Mouse (Mus musculus) embryonic facial prominence, embryonic 13.5 days (tissue): ENCODE data around the gene Rprd2. TPM values are rescaled to one million over a fixed set of nuclear protein-coding genes. Genes with fewer than 3 reads are reported as not detected.

ENCODE experiments used
- ATAC-seq: fragments of 200-750 bp; cut with Nextera tagmentation; 2 replicates; pipeline ENCODE4 v1.8.0; 2017; ENCODE audit warnings: low read depth; ENCODE audit not compliant: insufficient number of reproducible peaks, insufficient read depth, low FRiP score, low TSS enrichment
- H3K27ac ChIP-seq: fragments of 300-500 bp; sonication (generic); 2 replicates; pipeline ENCODE4 v1.5.1; 2015; ENCODE audit warnings: moderate library complexity, mild to moderate bottlenecking, inconsistent platforms
- H3K27me3 ChIP-seq: fragments of 300-500 bp; sonication (generic); 2 replicates; pipeline ENCODE4 v1.6.1; 2015; ENCODE audit warnings: mild to moderate bottlenecking, inconsistent platforms
- H3K36me3 ChIP-seq: fragments of 300-500 bp; sonication (generic); 2 replicates; pipeline ENCODE4 v1.6.1; 2015; ENCODE audit warnings: mild to moderate bottlenecking, inconsistent platforms
- H3K4me1 ChIP-seq: fragments of 300-500 bp; sonication (generic); 2 replicates; pipeline ENCODE4 v1.6.1; 2015; ENCODE audit warnings: inconsistent platforms
- H3K4me2 ChIP-seq: fragments of 300-500 bp; sonication (generic); 2 replicates; pipeline ENCODE4 v1.6.1; 2015; ENCODE audit warnings: moderate library complexity, mild to moderate bottlenecking, inconsistent platforms
- H3K4me3 ChIP-seq: fragments of 300-500 bp; sonication (generic); 2 replicates; pipeline ENCODE4 v1.5.1; 2015; ENCODE audit warnings: mild to moderate bottlenecking, inconsistent platforms
- H3K9ac ChIP-seq: fragments of 300-500 bp; sonication (generic); 2 replicates; pipeline ENCODE4 v1.6.1; 2015; ENCODE audit warnings: mild to moderate bottlenecking, inconsistent platforms
- H3K9me3 ChIP-seq: fragments of 300-500 bp; sonication (generic); 2 replicates; pipeline ENCODE4 v1.6.1; 2016; ENCODE audit warnings: inconsistent platforms
- WGBS: fragments of 180-500 bp; shearing (Covaris S2); methylation state at CpG from one replicate; pipeline ENCODE4 v1.1.7; 2015; ENCODE audit warnings: mixed read lengths; 5-methylcytosine and 5-hydroxymethylcytosine counted together
- polyA plus RNA-seq: library from polyadenylated mRNA; unstranded; fragments of >200 nt; fragmentation: Nextera tagmentation; extraction: Ambion mirVana; gene quantifications from 2 replicates; pipeline ENCODE4 v1.2.1, GENCODE M21; 2015

The Rprd2 gene
- polyA plus RNA-seq, 1 experiment from 2014 or later, result 25.4 TPM

DNA sequence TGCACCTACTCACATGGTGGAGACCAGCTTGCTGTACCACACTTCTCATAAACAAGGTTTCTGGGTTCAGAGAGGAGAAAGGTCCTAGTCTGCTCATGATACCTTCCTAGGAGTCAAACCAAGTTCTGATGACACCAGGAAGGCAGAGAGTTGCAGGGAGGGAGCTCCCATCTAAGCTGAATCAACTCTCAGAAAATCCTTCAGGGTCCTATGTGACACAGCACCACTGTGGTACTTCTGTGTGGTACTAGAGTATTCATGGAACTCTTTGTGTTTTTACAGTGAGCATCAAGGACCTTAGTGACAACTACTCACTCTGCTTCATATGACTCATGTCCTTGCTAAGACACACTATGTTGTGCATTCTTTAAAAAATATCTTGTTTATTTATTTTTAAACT, 58.0 kb downstream of the Rprd2 start:
- peaks cover 25% of the 10 kb centered on the region for H3K36me3 ChIP-seq
- ATAC-seq, result no peak
- no peak overlapping the region for H3K4me3 ChIP-seq
- no peak overlapping the region for H3K4me2 ChIP-seq
- H3K4me1 ChIP-seq, result no peaks in the 10 kb centered on the region
- no peaks in the 10 kb centered on the region for H3K27me3 ChIP-seq
- H3K9me3 ChIP-seq, result no peaks in the 10 kb centered on the region
- no peak overlapping the region for H3K9ac ChIP-seq
- H3K27ac ChIP-seq, result no peak overlapping the region

DNA sequence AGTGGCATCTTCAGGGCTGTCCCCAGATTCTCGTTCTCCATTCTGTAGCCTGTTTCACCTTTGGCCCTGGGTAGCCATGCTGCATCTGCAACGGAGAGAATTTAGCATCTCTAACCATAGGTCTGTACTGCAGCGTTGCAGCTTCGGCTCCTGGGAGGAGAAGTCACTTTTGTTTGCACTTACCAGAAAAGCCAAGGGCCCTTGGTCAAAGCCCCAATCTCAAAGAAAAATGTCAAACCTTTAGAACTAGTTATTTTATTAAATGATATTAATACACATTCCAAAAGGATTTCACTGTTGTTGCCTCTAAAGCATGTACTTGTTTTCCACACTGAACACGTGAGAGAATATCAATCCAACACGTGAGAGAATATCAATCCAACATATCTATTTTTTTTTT, 58.6 kb downstream of the Rprd2 start, which contains the start of gene Tars2:
TSS of gene Tars2 (minus strand) at position 101 of the 400 bp plus-strand sequence.
- no peaks in the 10 kb centered on the region for H3K9me3 ChIP-seq
- no peak within 1 kb of the TSS for H3K4me3 ChIP-seq
- no peaks in the 10 kb centered on the region for H3K27me3 ChIP-seq
- no peak within 1 kb of the TSS for H3K27ac ChIP-seq
- 87% methylated on average over 6 of the region's 6 CpGs for WGBS
- no peak within 1 kb of the TSS for H3K4me2 ChIP-seq
- no peaks in the 10 kb centered on the region for H3K4me1 ChIP-seq
- no peak for ATAC-seq
- H3K36me3 ChIP-seq, result peaks cover 19% of the 10 kb centered on the region
- H3K9ac ChIP-seq, result no peak within 1 kb of the TSS

DNA sequence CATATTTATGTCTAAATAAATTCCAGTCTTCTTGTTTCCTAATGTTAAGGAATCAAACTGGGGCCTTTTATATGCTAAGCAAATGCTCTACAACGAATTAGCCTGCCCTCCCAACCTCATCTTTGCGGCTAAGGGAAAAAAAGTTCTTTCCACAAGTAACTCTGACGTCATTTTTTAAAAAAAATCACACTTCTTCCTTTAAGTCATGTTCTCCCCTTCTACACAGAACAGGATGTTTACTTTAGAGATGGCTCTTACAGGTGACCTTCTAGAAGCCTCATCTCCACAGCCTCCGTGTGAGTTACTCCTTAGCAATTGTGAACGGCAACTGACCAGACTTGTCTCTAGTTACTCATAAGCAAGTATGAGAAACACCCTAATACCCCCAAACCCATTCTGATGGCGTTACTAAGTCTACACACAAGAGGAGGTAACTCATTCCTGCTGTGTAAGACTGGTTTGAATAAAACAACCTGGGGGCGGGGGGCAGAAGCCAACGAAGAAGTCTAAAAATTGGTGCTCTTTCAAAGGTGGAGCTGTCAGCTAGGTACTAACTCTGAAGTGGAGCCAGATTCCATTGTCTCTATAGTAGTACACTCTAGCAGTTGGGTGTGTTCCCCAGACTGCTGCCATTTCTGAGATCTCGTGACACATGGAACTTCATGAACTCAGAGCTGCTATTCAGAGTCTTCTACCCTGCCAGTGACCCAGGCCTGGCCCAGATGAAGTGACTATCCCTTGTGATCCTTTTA, 60.0 kb downstream of the Rprd2 start:
- Histone ChIP-seq H3K27me3 (no peaks in the 10 kb centered on the region), H3K27ac (no peak overlapping the region), H3K4me3 (no peak overlapping the region), H3K4me1 (0 out of 2 replicates have a peak, but pooled peaks cover 4% of the 10 kb centered on the region), H3K9me3 (no peaks in the 10 kb centered on the region), H3K9ac (no peak overlapping the region), H3K36me3 (peaks cover 5% of the 10 kb centered on the region), H3K4me2 (no peak overlapping the region)
- ATAC-seq, result no peak
- 54% methylated on average over 9 of the region's 9 CpGs for WGBS

DNA sequence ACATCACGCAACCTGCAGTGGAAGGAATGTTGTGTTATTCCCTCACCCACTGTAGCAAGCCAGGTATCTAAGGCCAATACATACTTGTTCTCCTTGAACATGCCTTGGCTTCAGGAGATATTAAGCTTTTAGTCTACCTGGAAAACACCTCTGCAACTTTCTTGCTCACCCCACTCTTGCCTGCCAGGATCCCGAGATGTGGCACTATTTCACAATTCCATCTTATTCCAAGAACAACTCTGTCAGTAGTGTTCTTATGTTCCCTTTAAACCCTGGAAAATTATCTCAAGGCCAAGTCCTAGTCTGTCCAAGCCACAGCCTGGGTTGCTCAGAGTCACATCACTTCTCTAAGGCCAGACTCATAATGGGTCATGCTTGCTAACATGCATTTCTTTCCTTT, 61.9 kb downstream of the Rprd2 start:
- WGBS, result 89% methylated on average over 2 of the region's 2 CpGs
- Histone ChIP-seq H3K27ac (no peak overlapping the region), H3K27me3 (no peaks in the 10 kb centered on the region), H3K36me3 (peaks cover 11% of the 10 kb centered on the region), H3K4me1 (0 out of 2 replicates have a peak, but pooled peaks cover 6% of the 10 kb centered on the region), H3K9ac (no peak overlapping the region), H3K4me2 (no peak overlapping the region), H3K4me3 (no peak overlapping the region), H3K9me3 (no peaks in the 10 kb centered on the region)
- ATAC-seq, result no peak

DNA sequence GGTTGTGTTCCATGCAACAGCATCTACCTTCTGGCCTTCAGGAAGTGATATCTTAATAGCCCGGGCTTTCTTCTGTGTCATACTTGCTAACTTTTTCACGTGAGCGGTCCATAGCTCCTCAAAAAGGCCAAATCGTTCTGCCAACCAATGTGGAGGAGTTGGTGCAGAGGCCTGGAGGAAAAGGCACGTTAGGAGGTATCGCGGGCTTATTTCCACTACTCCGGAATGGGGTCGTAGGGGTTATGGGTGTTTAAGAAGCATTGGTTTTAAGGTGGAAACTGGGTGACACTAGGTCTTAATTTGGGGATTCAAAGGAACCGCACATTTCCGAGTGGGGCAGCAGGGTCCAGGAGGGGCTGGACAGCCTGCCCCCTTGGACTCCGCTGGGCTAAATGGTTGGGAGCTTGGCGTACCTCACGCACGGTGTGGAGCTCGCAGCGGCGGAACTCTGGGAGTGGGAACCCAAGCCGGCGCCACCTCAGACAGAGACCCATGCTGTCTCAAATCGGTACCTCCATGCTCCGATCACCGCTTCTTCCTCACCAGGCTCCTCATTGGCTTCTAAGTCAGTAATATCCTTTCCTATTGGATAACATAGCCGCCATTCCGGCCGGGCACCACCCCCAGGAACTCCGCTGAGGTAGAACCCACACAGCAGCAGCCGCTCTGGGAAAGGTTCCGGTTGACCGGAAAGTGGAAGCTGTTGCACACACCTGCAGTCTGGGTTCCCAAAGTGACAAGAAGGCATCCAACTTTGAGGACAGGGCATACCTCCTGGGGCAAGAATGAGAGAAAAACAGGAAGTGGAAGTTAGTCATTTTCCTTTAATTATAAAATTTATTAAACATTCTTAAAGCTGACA, 64.1 kb downstream of the Rprd2 start:
- Histone ChIP-seq H3K9me3 (no peaks in the 10 kb centered on the region), H3K4me1 (0 out of 2 replicates have a peak, but pooled peaks cover 6% of the 10 kb centered on the region), H3K27me3 (no peaks in the 10 kb centered on the region), H3K36me3 (peaks cover 34% of the 10 kb centered on the region), H3K9ac (peak overlapping the region; percentile 82), H3K4me3 (peak overlapping the region; percentile 83), H3K4me2 (peak overlapping the region; percentile 78), H3K27ac (peak overlapping the region; percentile 69)
- under 1% methylated on average over 30 of the region's 30 CpGs for WGBS
- ATAC-seq, result peak; percentile 91

DNA sequence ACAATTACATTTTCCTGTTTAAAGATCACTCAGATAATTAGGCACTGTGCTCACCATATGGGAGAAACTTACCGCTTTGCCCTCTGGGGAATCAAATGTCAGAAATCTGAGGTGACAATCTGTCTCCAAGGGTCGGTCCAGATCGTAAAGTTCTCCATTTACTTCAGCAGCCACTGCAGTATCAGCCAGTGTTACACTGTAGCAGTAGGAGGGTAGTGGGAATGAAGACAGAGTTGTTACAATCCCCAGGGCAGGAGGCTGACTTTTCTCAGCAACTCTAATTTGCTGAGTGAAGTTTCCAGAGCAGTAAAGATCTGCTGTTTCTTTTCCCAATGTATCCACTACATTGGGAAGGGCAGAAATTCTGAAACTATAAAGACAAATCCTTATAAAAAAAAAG, 65.7 kb downstream of the Rprd2 start:
- Histone ChIP-seq H3K9ac (no peak overlapping the region), H3K4me1 (0 out of 2 replicates have a peak, but pooled peaks cover 6% of the 10 kb centered on the region), H3K27ac (no peak overlapping the region), H3K4me3 (no peak overlapping the region), H3K36me3 (peaks cover 50% of the 10 kb centered on the region), H3K9me3 (no peaks in the 10 kb centered on the region), H3K4me2 (no peak overlapping the region), H3K27me3 (no peaks in the 10 kb centered on the region)
- whole genome bisulfite sequencing, result 72% methylated on average over 3 of the region's 3 CpGs
- ATAC-seq, result no peak

DNA sequence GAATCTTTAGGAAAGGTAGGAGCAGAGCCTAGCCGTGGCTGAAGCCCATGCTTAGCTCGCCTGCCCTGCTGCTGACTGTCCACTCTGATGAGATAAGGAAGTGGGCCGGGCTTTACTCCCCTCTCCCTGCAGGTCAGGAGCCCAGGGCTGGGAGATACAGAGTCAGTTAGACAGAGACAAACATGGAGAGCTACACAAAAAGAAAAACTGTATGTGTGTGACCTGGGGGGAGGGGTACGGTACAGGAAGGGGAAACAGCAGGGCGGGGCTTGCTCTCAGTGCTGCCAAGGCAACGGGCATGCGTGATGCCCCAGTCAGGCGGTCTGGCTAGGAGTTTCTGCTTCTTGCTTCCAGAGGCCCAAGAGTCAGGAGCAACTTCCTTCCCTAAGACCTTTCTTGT, 78.3 kb downstream of the Rprd2 start:
- H3K36me3 ChIP-seq, result peaks cover 72% of the 10 kb centered on the region
- 71% methylated on average over 8 of the region's 8 CpGs for WGBS
- no peak overlapping the region for H3K4me2 ChIP-seq
- no peak for ATAC-seq
- no peaks in the 10 kb centered on the region for H3K9me3 ChIP-seq
- H3K27me3 ChIP-seq, result no peaks in the 10 kb centered on the region
- no peak overlapping the region; the same call in 1 of the 2 replicates for H3K27ac ChIP-seq
- no peak overlapping the region for H3K9ac ChIP-seq
- H3K4me1 ChIP-seq, result peaks cover 6% of the 10 kb centered on the region; the same call in 1 of the 2 replicates
- no peak overlapping the region for H3K4me3 ChIP-seq

DNA sequence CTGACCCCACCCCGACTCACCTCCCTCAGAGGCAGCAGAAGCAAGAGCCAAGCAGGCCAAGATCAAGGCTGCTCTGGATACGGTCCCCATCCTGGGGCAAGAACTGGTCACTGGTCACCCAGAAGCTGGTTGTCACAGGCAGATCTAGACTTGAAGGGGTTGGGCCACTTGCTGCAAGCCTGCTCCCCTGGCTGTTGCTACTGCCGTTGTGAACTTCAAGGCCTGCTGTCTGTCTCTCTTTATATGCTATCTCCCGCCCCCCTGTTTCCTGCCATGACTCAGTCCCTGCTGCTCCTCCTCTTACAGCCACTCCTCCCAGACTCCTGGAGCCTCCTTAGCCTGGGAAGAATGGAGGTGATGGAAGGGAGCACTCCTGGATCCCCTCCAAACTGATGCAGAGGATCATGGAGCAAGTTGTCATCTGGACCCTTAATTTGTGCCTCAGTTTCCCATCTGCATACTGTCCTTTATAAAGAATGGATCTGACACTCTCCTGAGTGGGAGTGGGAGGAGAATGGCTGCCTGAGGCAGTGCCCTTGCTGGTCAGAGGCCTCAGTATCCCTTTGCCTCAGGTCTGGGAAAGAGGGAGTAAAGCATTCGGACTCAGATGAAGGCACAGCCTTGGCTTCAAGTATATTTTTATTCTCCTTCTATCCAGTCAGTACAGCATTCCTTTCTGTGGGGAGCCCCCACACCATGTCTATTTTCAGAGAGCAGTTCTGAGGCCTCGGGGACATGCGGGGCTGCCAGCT, 79.1 kb downstream of the Rprd2 start, which contains the start of gene Ecm1:
TSS of gene Ecm1 (minus strand) at position 217 of the 752 bp plus-strand sequence.
- Histone ChIP-seq H3K36me3 (peaks cover 68% of the 10 kb centered on the region), H3K4me1 (peaks cover 6% of the 10 kb centered on the region; the same call in 1 of the 2 replicates), H3K27me3 (no peaks in the 10 kb centered on the region), H3K9me3 (no peaks in the 10 kb centered on the region), H3K27ac (no peak within 1 kb of the TSS), H3K9ac (0 out of 2 replicates have a peak within 1 kb of the TSS, but pooled peaks have one; percentile 17), H3K4me3 (no peak within 1 kb of the TSS), H3K4me2 (no peak within 1 kb of the TSS)
- 73% methylated on average over 7 of the region's 7 CpGs for WGBS
- ATAC-seq, result no peak

DNA sequence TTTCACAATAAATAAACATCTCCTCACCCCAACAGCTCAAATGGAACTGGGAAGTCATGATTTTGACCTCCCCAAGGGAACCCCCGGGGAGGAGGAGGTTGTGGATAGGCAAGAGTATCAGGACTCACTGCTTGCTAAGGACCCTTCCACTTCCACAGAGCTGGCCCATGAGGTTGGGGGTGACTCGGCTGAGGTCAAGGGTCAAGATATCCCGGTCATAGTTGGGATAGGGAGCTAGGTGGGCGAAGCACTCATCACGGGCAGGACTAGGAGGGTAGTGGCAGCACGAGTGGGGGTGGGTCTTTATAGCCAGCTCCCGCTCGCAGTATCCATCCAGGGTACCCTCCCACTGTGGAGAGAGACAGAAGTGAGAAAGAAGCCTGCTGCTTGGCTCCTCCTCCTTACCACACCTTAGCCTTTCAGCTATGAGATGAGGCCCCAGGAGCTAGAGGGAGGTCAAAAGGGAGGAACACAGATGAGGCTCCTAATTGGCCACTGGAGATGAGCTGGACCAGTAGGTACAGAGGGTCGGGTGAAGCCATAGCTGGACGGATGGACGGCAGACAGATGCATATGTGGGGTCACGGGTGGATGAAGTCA, 83.5 kb downstream of the Rprd2 start:
- H3K36me3 ChIP-seq, result peaks cover 31% of the 10 kb centered on the region
- H3K9ac ChIP-seq, result no peak overlapping the region
- H3K27me3 ChIP-seq, result no peaks in the 10 kb centered on the region
- no peak for ATAC-seq
- no peaks in the 10 kb centered on the region for H3K9me3 ChIP-seq
- no peak overlapping the region for H3K27ac ChIP-seq
- H3K4me2 ChIP-seq, result no peak overlapping the region
- peaks cover 9% of the 10 kb centered on the region; the same call in 1 of the 2 replicates for H3K4me1 ChIP-seq
- H3K4me3 ChIP-seq, result no peak overlapping the region
- 89% methylated on average over 12 of the region's 12 CpGs for whole genome bisulfite sequencing

DNA sequence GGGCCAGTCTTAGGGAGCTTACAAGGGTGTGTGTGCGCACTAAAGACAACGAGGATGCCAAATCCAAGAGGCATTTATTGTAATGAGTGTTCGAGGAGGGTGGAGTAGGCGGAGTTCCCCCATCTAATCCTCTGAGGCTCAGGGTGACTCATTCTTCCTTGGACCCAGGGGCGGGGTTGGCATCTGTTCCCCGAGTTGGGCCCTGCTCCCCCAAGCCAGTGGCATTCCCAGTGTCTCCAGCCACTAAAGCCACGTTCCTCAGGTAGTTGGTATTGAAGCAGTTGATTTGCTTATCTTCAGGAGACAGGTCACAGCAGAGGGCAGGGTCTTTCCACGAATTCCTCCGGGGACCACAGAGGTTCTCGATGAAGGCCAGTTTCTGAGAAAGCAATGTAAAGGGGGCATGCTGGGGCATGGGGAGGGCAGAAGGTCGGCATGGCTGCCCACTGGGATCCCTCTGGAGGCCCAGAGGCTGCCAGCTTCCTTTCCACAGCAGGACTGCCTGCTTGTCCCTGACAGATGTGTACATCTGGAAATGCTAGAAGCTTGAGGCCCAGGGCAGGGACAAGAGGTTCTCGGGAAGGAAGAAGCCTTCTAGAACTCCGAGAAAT, 84.5 kb downstream of the Rprd2 start:
- Histone ChIP-seq H3K27ac (no peak overlapping the region), H3K9me3 (no peaks in the 10 kb centered on the region), H3K4me2 (no peak overlapping the region), H3K36me3 (peaks cover 21% of the 10 kb centered on the region), H3K4me1 (0 out of 2 replicates have a peak, but pooled peaks cover 3% of the 10 kb centered on the region), H3K27me3 (no peaks in the 10 kb centered on the region), H3K9ac (peak overlapping the region; percentile 16; the same call in 1 of the 2 replicates), H3K4me3 (no peak overlapping the region)
- WGBS, result 73% methylated on average over 13 of the region's 13 CpGs
- no peak for ATAC-seq
